Comparison of ENCODE assay signal across 14 mouse cellular contexts in genomic region chr16:38105453-38105852, GRCm38 (mm10).
"Had no signal": no experiment of that assay in that cellular context is flagged by ENCODE, and none has a peak within 500 bp of the region (broad histone marks: within the 10 kb centered on the region; RNA-seq: fewer than 3 reads in every experiment).

No protein-coding gene starts in this region.

- H3K4me3 ChIP-seq: kidney, embryonic 15.5 days; left cerebral cortex, adult 2 months; limb, embryonic 15.5 days; liver, embryonic 13.5 days; lung, embryonic 15.5 days; myocyte; neural tube, embryonic 15.5 days had no signal

- H3K9me3 ChIP-seq: kidney, embryonic 15.5 days; limb, embryonic 15.5 days; liver, embryonic 13.5 days; lung, embryonic 15.5 days; neural tube, embryonic 15.5 days had no signal

- H3K27me3 ChIP-seq: kidney, embryonic 15.5 days; limb, embryonic 15.5 days; liver, embryonic 13.5 days; lung, embryonic 15.5 days; neural tube, embryonic 15.5 days had no signal

- H3K9ac ChIP-seq: kidney, embryonic 15.5 days; limb, embryonic 15.5 days; liver, embryonic 13.5 days; liver, postnatal 0 days; lung, embryonic 15.5 days; neural tube, embryonic 15.5 days had no signal

- DNase-seq: kidney, adult 2 months; kidney, postnatal 14 days; liver, embryonic 13.5 days; liver, postnatal 0 days; lung, postnatal 14 days; right cerebral cortex, adult 18-20 months; right cerebral cortex, postnatal 25 days; thymus, postnatal 4 days had no signal

- H3K27ac ChIP-seq: kidney, embryonic 15.5 days; left cerebral cortex, adult 2 months; limb, embryonic 15.5 days; liver, embryonic 13.5 days; lung, embryonic 15.5 days; neural tube, embryonic 15.5 days had no signal

- ATAC-seq: liver, postnatal 0 days had no signal

- H3K36me3 ChIP-seq: neural tube, embryonic 15.5 days had no signal

- H3K4me1 ChIP-seq: limb, embryonic 15.5 days had no signal
